Mouse (Mus musculus): ENCODE measurements around the gene Tgfbrap1. TPM values are rescaled to one million over a fixed set of nuclear protein-coding genes. Genes with fewer than 3 reads are reported as not detected.
"Not testable (repeated sequence)": the region's sequence is repeated elsewhere in the genome, so short reads cannot be mapped to it uniquely, and the experiment has no call there.

Gene Tgfbrap1
- polyA plus RNA-seq, 1 experiment from 2014 or later, result 8.4 TPM

DNA sequence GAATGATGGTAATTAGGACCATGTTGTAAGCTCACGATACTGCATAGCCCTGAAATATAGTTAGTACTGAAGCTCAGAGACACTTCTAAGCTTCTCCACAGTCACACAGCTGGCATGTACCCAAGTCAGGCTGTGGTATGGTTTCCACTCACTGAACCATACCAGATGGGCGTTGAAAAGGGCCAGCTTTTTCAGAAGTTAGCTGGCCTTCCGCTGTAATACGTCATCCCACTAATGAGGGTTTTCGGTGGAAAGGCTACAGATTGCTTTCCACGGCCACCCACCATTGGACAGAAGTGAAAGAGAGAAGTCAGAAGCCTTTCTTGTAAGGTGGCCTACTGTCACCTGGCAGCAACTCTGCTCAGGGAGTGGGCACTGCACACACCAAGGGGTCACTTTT, 44.4 kb upstream of the Tgfbrap1 start:
- no peak for ATAC-seq
- Histone ChIP-seq H3K4me3 (ENCODE audit: low read depth, low read length) (no peak overlapping the region), H3K36me3 (ENCODE audit: insufficient read depth, low read length) (no peaks in the 10 kb centered on the region), H3K4me1 (ENCODE audit: insufficient read depth, low read depth, low read length) (no peaks in the 10 kb centered on the region), H3K9me3 (ENCODE audit: low read length) (no peaks in the 10 kb centered on the region), H3K27ac (ENCODE audit: low read length) (no peak overlapping the region), H3K4me2 (replicated peaks; ENCODE audit: low read depth, low read length) (no peak overlapping the region), H3K27me3 (replicated peaks; ENCODE audit: insufficient read depth, low read length) (no peaks in the 10 kb centered on the region), H3K9ac (replicated peaks; ENCODE audit: low read depth) (no peak overlapping the region)
- WGBS, result 87% methylated on average over 6 of the region's 6 CpGs
- DNase-seq (ENCODE audit: low spot score), result no peak
- no peak for TF ChIP-seq EP300 (IDR thresholded peaks at IDR 0.05)
- no peak for TF ChIP-seq CTCF (IDR thresholded peaks at IDR 0.05)

DNA sequence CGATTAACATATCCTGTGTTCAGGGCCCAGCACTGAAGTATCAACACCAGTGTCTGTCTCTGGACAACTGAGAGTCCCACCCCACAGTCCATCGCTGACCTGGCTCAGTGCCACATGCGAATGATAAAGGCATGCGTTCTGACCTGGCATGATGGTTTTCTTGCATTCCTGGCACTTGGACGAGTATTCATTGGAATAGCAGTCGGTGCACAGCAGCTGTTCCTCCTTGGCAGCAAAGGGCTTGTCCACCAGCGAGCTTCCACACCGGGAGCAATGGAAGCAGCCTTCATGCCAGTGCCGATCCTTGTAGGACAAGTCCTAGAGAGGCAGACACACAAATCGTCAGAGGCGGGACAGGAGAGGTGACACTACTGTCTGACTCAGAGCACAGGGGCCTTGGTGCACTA, 43.1 kb upstream of the Tgfbrap1 start:
- Histone ChIP-seq H3K36me3 (ENCODE audit: insufficient read depth, low read length) (no peaks in the 10 kb centered on the region), H3K27me3 (replicated peaks; ENCODE audit: insufficient read depth, low read length) (no peaks in the 10 kb centered on the region), H3K9ac (replicated peaks; ENCODE audit: low read depth) (no peak overlapping the region), H3K4me1 (ENCODE audit: insufficient read depth, low read depth, low read length) (no peaks in the 10 kb centered on the region), H3K4me2 (replicated peaks; ENCODE audit: low read depth, low read length) (no peak overlapping the region), H3K4me3 (ENCODE audit: low read depth, low read length) (no peak overlapping the region), H3K9me3 (ENCODE audit: low read length) (no peaks in the 10 kb centered on the region), H3K27ac (ENCODE audit: low read length) (no peak overlapping the region)
- ATAC-seq (no peak), DNase-seq (ENCODE audit: low spot score) (peak; percentile 18)
- TF ChIP-seq CTCF (IDR thresholded peaks at IDR 0.05), result no peak
- WGBS, result 41% methylated on average over 11 of the region's 11 CpGs

DNA sequence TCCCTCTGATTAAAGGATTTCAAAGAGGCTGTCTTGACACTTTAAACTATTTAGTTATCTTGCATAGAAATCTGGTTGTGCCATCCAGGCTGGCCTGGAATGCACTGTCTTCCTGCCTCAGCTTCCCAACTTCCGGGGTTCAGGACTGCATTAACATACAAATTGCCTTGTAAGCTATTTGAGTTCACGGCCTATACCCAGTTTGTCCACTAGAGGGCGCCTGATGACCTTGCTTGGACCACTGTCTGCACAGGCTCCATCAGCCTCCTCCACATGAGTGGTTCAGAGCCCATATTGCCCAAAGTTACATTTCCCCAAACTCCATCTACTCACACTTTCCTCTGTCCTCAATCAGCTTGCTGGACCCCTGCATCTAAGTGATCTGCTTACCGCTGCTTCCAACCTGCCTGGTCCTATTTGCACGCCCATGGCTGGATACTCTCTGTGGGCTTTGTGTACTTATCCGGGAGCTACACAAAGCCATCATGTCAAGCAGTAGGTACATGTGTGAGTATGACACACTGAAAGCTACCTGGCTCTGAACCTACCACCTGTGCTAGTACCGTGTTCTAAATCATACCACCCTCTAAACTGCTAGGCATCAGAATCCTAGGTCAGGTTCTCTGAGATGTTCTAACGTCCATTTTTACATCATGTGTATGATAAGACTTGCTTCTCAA, 41.3 kb upstream of the Tgfbrap1 start:
- DNase-seq (ENCODE audit: low spot score), result peak; percentile 84
- Histone ChIP-seq H3K4me3 (ENCODE audit: low read depth, low read length) (no peak overlapping the region), H3K4me2 (replicated peaks; ENCODE audit: low read depth, low read length) (no peak overlapping the region), H3K27ac (ENCODE audit: low read length) (no peak overlapping the region), H3K27me3 (replicated peaks; ENCODE audit: insufficient read depth, low read length) (no peaks in the 10 kb centered on the region), H3K36me3 (ENCODE audit: insufficient read depth, low read length) (no peaks in the 10 kb centered on the region), H3K4me1 (ENCODE audit: insufficient read depth, low read depth, low read length) (no peaks in the 10 kb centered on the region), H3K9ac (replicated peaks; ENCODE audit: low read depth) (no peak overlapping the region), H3K9me3 (ENCODE audit: low read length) (no peaks in the 10 kb centered on the region)
- 52% methylated on average over 8 of the region's 8 CpGs for WGBS
- TF ChIP-seq CTCF (IDR thresholded peaks at IDR 0.05), result peak; percentile 98
- no peak for TF ChIP-seq EP300 (IDR thresholded peaks at IDR 0.05)
- peak; percentile 75 for ATAC-seq

DNA sequence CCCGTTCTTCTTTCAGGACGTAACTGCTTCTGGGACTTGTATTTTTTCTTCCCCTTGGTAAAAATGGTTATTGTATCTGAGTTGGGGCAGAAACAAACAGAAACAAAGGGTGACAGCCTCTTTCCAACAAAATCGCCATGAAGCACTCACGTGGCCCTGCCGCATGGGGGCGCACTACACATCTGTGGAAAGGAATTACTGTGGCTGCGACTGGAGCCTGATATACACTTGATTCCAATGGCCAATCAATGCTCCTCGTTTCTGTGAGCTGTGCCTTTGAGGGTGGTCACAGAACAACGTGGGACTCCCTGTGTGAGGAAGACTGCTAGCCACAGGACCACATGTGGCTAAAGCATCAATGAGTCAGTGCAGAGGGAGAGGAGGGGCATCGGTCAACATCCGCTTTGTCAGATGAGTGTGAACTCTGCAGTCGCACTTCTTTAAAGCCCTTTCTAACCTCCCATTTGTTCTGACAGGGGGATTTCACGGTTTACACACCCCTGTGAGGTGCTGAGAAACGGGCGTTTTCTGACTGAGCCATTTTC, 39.9 kb upstream of the Tgfbrap1 start:
- H3K36me3 ChIP-seq (ENCODE audit: insufficient read depth, low read length), result no peaks in the 10 kb centered on the region
- ATAC-seq, result no peak
- no peak overlapping the region for H3K4me3 ChIP-seq (ENCODE audit: low read depth, low read length)
- no peaks in the 10 kb centered on the region for H3K4me1 ChIP-seq (ENCODE audit: insufficient read depth, low read depth, low read length)
- H3K27ac ChIP-seq (ENCODE audit: low read length), result no peak overlapping the region
- 66% methylated on average over 15 of the region's 15 CpGs for WGBS
- DNase-seq (ENCODE audit: low spot score), result no peak
- H3K4me2 ChIP-seq (replicated peaks; ENCODE audit: low read depth, low read length), result no peak overlapping the region
- no peak overlapping the region for H3K9ac ChIP-seq (replicated peaks; ENCODE audit: low read depth)
- H3K9me3 ChIP-seq (ENCODE audit: low read length), result no peaks in the 10 kb centered on the region
- peak; percentile 59 for TF ChIP-seq CTCF (IDR thresholded peaks at IDR 0.05)
- no peak for TF ChIP-seq EP300 (IDR thresholded peaks at IDR 0.05)
- H3K27me3 ChIP-seq (replicated peaks; ENCODE audit: insufficient read depth, low read length), result no peaks in the 10 kb centered on the region

DNA sequence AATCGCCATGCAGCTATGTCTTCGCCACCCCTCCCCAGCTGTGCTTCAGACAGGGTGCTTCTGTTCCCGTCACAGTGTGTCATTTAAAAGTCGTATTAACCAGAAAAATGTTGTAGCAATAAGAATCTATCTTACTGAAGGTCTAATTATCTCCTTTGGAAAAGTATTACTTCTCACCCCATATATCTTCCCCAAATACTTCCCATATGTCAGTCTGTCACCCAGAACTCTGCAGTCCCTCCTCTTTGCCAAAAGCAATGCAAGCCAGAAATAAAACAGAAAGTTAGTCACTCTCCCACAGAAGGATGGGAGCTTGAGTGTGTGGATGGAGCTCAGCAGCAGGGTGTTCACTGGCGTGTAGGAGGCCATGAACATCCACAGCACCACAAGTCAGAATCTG, 38.9 kb upstream of the Tgfbrap1 start:
- no peaks in the 10 kb centered on the region for H3K27me3 ChIP-seq (replicated peaks; ENCODE audit: insufficient read depth, low read length)
- ATAC-seq (peak; percentile 3; the same call in 1 of the 2 replicates), DNase-seq (ENCODE audit: low spot score) (no peak)
- no peaks in the 10 kb centered on the region for H3K9me3 ChIP-seq (ENCODE audit: low read length)
- 70% methylated on average over 5 of the region's 5 CpGs for WGBS
- H3K4me1 ChIP-seq (ENCODE audit: insufficient read depth, low read depth, low read length), result no peaks in the 10 kb centered on the region
- no peak overlapping the region for H3K4me2 ChIP-seq (replicated peaks; ENCODE audit: low read depth, low read length)
- H3K36me3 ChIP-seq (ENCODE audit: insufficient read depth, low read length), result no peaks in the 10 kb centered on the region
- H3K9ac ChIP-seq (replicated peaks; ENCODE audit: low read depth), result no peak overlapping the region
- TF ChIP-seq CTCF (IDR thresholded peaks at IDR 0.05) (no peak), EP300 (IDR thresholded peaks at IDR 0.05) (no peak)
- no peak overlapping the region for H3K4me3 ChIP-seq (ENCODE audit: low read depth, low read length)
- H3K27ac ChIP-seq (ENCODE audit: low read length), result no peak overlapping the region

DNA sequence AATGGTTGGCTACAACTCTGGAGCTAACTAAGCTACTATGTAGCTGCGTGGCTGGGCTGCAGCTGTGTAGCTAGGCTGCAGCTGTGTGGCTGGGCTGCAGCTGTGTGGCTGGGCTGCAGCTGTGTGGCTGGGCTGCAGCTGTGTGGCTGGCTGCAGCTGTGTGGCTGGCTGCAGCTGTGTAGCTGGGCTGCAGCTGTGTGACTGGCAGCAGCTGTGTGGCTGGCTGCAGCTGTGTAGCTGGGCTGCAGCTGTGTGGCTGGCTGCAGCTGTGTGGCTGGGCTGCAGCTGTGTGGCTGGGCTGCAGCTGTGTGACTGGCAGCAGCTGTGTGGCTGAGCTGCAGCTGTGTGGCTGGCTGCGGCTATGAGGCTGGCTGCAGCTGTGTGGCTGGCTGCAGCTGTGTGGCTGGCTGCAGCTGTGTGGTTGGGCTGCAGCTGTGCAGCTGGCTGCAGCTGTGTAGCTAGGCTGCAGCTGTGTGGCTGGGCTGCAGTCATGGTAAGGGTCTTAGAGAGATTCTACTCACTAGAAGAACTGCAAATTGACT, 38.1 kb upstream of the Tgfbrap1 start:
- H3K4me2 ChIP-seq (replicated peaks; ENCODE audit: low read depth, low read length); DNase-seq (ENCODE audit: low spot score); H3K27me3 ChIP-seq (replicated peaks; ENCODE audit: insufficient read depth, low read length); H3K36me3 ChIP-seq (ENCODE audit: insufficient read depth, low read length); H3K4me3 ChIP-seq (ENCODE audit: low read depth, low read length); H3K9me3 ChIP-seq (ENCODE audit: low read length); H3K27ac ChIP-seq (ENCODE audit: low read length); H3K9ac ChIP-seq (replicated peaks; ENCODE audit: low read depth); ATAC-seq; H3K4me1 ChIP-seq (ENCODE audit: insufficient read depth, low read depth, low read length): not testable (repeated sequence)
- WGBS, result 92% methylated on average over 2 of the region's 2 CpGs
